9 mouse cellular contexts compared by ENCODE assay signal in genomic region chr11:97701581-97702392, GRCm38 (mm10). TPM values are rescaled to one million over a fixed set of nuclear protein-coding genes. Genes with fewer than 3 reads are reported as not detected.
DNase-seq lines count a peak whose midpoint lies in the region; ATAC-seq and TF ChIP-seq lines count a peak whose summit lies in the region.
"Had no signal": no experiment of that assay in that cellular context is flagged by ENCODE, and none has a peak within 500 bp of the region (broad histone marks: within the 10 kb centered on the region; RNA-seq: fewer than 3 reads in every experiment).

No protein-coding gene starts in this region.

- no peak for ATAC-seq in heart, embryonic 12.5 days (ENCODE audit: insufficient number of reproducible peaks, low FRiP score)
- ATAC-seq in hindbrain, embryonic 16.5 days: no peak
- no peak for ATAC-seq in midbrain, postnatal 0 days (ENCODE audit: low FRiP score)
- ATAC-seq: Patski had no signal

- TF ChIP-seq CTCF in midbrain, postnatal 0 days (IDR thresholded peaks at IDR 0.05): no peak

- peak overlapping the region; percentile 13; the same call in 1 of the 2 replicates for H3K27ac ChIP-seq in heart, embryonic 12.5 days (ENCODE audit: poor library complexity, severe bottlenecking)
- no peak overlapping the region for H3K27ac ChIP-seq in brown adipose tissue, adult 24 weeks (replicated peaks; ENCODE audit: low read depth, low read length)
- no peak overlapping the region; the same call in 1 of the 2 replicates for H3K27ac ChIP-seq in hindbrain, embryonic 16.5 days (ENCODE audit: low read depth, low read length)
- H3K27ac ChIP-seq in midbrain, postnatal 0 days (ENCODE audit: low read depth, low read length): peak overlapping the region; percentile 81

- DNase-seq in heart, postnatal 14 days: no peak
- no peak for DNase-seq in midbrain, postnatal 0 days (ENCODE audit: low spot score)
- no peak for DNase-seq in frontal cortex, postnatal 10 days (ENCODE audit: low spot score in 2 of 2)
- DNase-seq in spleen, postnatal 36 days (ENCODE audit: low spot score in 2 of 2): no peak
- no peak for DNase-seq in spleen, adult 12 weeks (ENCODE audit: low spot score)

- 53% methylated on average over 15 of the region's 15 CpGs for WGBS in heart, embryonic 12.5 days
- WGBS in hindbrain, embryonic 16.5 days: 46% methylated on average over 15 of the region's 15 CpGs
- WGBS in midbrain, postnatal 0 days: 40% methylated on average over 15 of the region's 15 CpGs

- H3K4me1 ChIP-seq in heart, embryonic 12.5 days (replicated peaks): peaks cover 44% of the 10 kb centered on the region
- H3K4me1 ChIP-seq in brown adipose tissue, adult 24 weeks (ENCODE audit: control insufficient read depth, insufficient read depth, insufficient read length, low read length): peaks cover 8% of the 10 kb centered on the region
- peaks cover 34% of the 10 kb centered on the region for H3K4me1 ChIP-seq in hindbrain, embryonic 16.5 days (ENCODE audit: control insufficient read depth, insufficient read depth, low read depth, low read length)
- peaks cover 15% of the 10 kb centered on the region for H3K4me1 ChIP-seq in midbrain, postnatal 0 days (ENCODE audit: insufficient read depth, low read length)

- H3K36me3 ChIP-seq in heart, embryonic 12.5 days: peaks cover 22% of the 10 kb centered on the region
- peaks cover 4% of the 10 kb centered on the region for H3K36me3 ChIP-seq in hindbrain, embryonic 16.5 days (ENCODE audit: control insufficient read depth, insufficient read depth, low read length)
- H3K36me3 ChIP-seq in midbrain, postnatal 0 days (ENCODE audit: insufficient read depth, low read length): peaks cover 9% of the 10 kb centered on the region

- H3K9ac ChIP-seq in heart, embryonic 12.5 days: no peak overlapping the region
- H3K9ac ChIP-seq in hindbrain, embryonic 16.5 days (ENCODE audit: low read depth, low read length): no peak overlapping the region
- 0 out of 2 replicates have a peak overlapping the region, but pooled peaks have one; percentile 4 for H3K9ac ChIP-seq in midbrain, postnatal 0 days (replicated peaks; ENCODE audit: low read length, poor library complexity, severe bottlenecking)

- peak overlapping the region; percentile 80 for H3K4me3 ChIP-seq in heart, embryonic 12.5 days
- H3K4me3 ChIP-seq in brown adipose tissue, adult 24 weeks (ENCODE audit: insufficient read depth, low read depth, low read length): peak overlapping the region; percentile 7; the same call in 1 of the 2 replicates
- peak overlapping the region; percentile 89 for H3K4me3 ChIP-seq in hindbrain, embryonic 16.5 days (ENCODE audit: low read length)
- H3K4me3 ChIP-seq in midbrain, postnatal 0 days (ENCODE audit: low read depth, low read length): peak overlapping the region; percentile 83; the same call in 1 of the 2 replicates

- H3K4me2 ChIP-seq in heart, embryonic 12.5 days: peak overlapping the region; percentile 92
- peak overlapping the region; percentile 89 for H3K4me2 ChIP-seq in hindbrain, embryonic 16.5 days (ENCODE audit: low read length)
- H3K4me2 ChIP-seq in midbrain, postnatal 0 days (ENCODE audit: low read depth, low read length, poor library complexity, severe bottlenecking): peak overlapping the region; percentile 83

- H3K27me3 ChIP-seq in heart, embryonic 12.5 days (replicated peaks): no peaks in the 10 kb centered on the region
- H3K27me3 ChIP-seq in hindbrain, embryonic 16.5 days (replicated peaks; ENCODE audit: control insufficient read depth, insufficient read depth, low read length): no peaks in the 10 kb centered on the region
- H3K27me3 ChIP-seq in midbrain, postnatal 0 days (ENCODE audit: insufficient read depth, low read length): no peaks in the 10 kb centered on the region
- H3K27me3 ChIP-seq: Patski had no signal

- H3K9me3 ChIP-seq in heart, embryonic 12.5 days (replicated peaks): no peaks in the 10 kb centered on the region
- H3K9me3 ChIP-seq in hindbrain, embryonic 16.5 days (ENCODE audit: control insufficient read depth, low read length): no peaks in the 10 kb centered on the region
- no peaks in the 10 kb centered on the region for H3K9me3 ChIP-seq in midbrain, postnatal 0 days (ENCODE audit: low read length)

- intact Hi-C loops in heart, postnatal 14 days (cut with DNase I): loop anchor here (5.0 kb wide), 1 partner anchor 286 kb away; the partner anchor contains the start of gene Plxdc1

RNA-seq across cellular contexts. Expression of gene Psmb3, which starts 1.4 kb away (rescaled TPM):
- 342 and 374 TPM in 2 replicates for polyA plus RNA-seq in heart, embryonic 12.5 days (2016; fragmentation: Nextera tagmentation; extraction: Ambion mirVana)
- total RNA-seq in heart, postnatal 14 days (2021): 100 to 1,000 TPM; 161 to 169 TPM
- 364 and 464 TPM in 2 replicates for polyA plus RNA-seq in brown adipose tissue, adult 24 weeks (2012; ENCODE audit: insufficient read depth, insufficient read length, missing spikeins)
- 422 and 438 TPM in 2 replicates for polyA plus RNA-seq in hindbrain, embryonic 16.5 days (2015; fragmentation: Nextera tagmentation; extraction: Ambion mirVana)
- total RNA-seq in midbrain, postnatal 0 days (2014; rRNA removed): 386 and 449 TPM in 2 replicates
- 473 and 491 TPM in 2 replicates for polyA plus RNA-seq in midbrain, postnatal 0 days (2015; fragmentation: Nextera tagmentation; extraction: Ambion mirVana)

RNA-seq across cellular contexts. Expression of gene Pcgf2, which starts 1.5 kb away (rescaled TPM):
- polyA plus RNA-seq in heart, embryonic 12.5 days (2016; fragmentation: Nextera tagmentation; extraction: Ambion mirVana): 11.0 and 12.3 TPM in 2 replicates
- total RNA-seq in heart, postnatal 14 days (2021): 10 to 100 TPM; 11.1 to 12.9 TPM
- 6.8 and 12.7 TPM in 2 replicates for polyA plus RNA-seq in brown adipose tissue, adult 24 weeks (2012; ENCODE audit: insufficient read depth, insufficient read length, missing spikeins)
- 15.4 and 19.2 TPM in 2 replicates for polyA plus RNA-seq in hindbrain, embryonic 16.5 days (2015; fragmentation: Nextera tagmentation; extraction: Ambion mirVana)
- total RNA-seq in midbrain, postnatal 0 days (2014; rRNA removed): 16.0 and 19.6 TPM in 2 replicates
- polyA plus RNA-seq in midbrain, postnatal 0 days (2015; fragmentation: Nextera tagmentation; extraction: Ambion mirVana): 14.2 and 16.7 TPM in 2 replicates

RNA-seq across cellular contexts. Expression of gene Cisd3, which starts 16.2 kb away (rescaled TPM):
- polyA plus RNA-seq in heart, embryonic 12.5 days (2016; fragmentation: Nextera tagmentation; extraction: Ambion mirVana): 40.5 and 44.8 TPM in 2 replicates
- total RNA-seq in heart, postnatal 14 days (2021): 100 to 1,000 TPM; 146 to 147 TPM
- 420 and 579 TPM in 2 replicates for polyA plus RNA-seq in brown adipose tissue, adult 24 weeks (2012; ENCODE audit: insufficient read depth, insufficient read length, missing spikeins)
- 37.2 and 42.4 TPM in 2 replicates for polyA plus RNA-seq in hindbrain, embryonic 16.5 days (2015; fragmentation: Nextera tagmentation; extraction: Ambion mirVana)
- total RNA-seq in midbrain, postnatal 0 days (2014; rRNA removed): 13.3 and 27.0 TPM in 2 replicates
- polyA plus RNA-seq in midbrain, postnatal 0 days (2015; fragmentation: Nextera tagmentation; extraction: Ambion mirVana): 41.5 and 45.1 TPM in 2 replicates

RNA-seq across cellular contexts. Expression of gene Mllt6, which starts 38.6 kb away (rescaled TPM):
- polyA plus RNA-seq in heart, embryonic 12.5 days (2016; fragmentation: Nextera tagmentation; extraction: Ambion mirVana): 1.8 and 2.2 TPM in 2 replicates
- 10 to 100 TPM; 58.1 to 61.7 TPM for total RNA-seq in heart, postnatal 14 days (2021)
- 10.9 and 12.9 TPM in 2 replicates for polyA plus RNA-seq in brown adipose tissue, adult 24 weeks (2012; ENCODE audit: insufficient read depth, insufficient read length, missing spikeins)
- polyA plus RNA-seq in hindbrain, embryonic 16.5 days (2015; fragmentation: Nextera tagmentation; extraction: Ambion mirVana): 3.1 and 3.3 TPM in 2 replicates
- 43.9 and 52.8 TPM in 2 replicates for total RNA-seq in midbrain, postnatal 0 days (2014; rRNA removed)
- 1.5 and 1.7 TPM in 2 replicates for polyA plus RNA-seq in midbrain, postnatal 0 days (2015; fragmentation: Nextera tagmentation; extraction: Ambion mirVana)

RNA-seq across cellular contexts. Expression of gene Pip4k2b, which starts 42.7 kb away (rescaled TPM):
- polyA plus RNA-seq in heart, embryonic 12.5 days (2016; fragmentation: Nextera tagmentation; extraction: Ambion mirVana): 1.3 and 1.4 TPM in 2 replicates
- total RNA-seq in heart, postnatal 14 days (2021): 10 to 100 TPM; 20.7 to 22.6 TPM
- 6.1 and 10.3 TPM in 2 replicates for polyA plus RNA-seq in brown adipose tissue, adult 24 weeks (2012; ENCODE audit: insufficient read depth, insufficient read length, missing spikeins)
- 3.6 and 4.4 TPM in 2 replicates for polyA plus RNA-seq in hindbrain, embryonic 16.5 days (2015; fragmentation: Nextera tagmentation; extraction: Ambion mirVana)
- 149 and 166 TPM in 2 replicates for total RNA-seq in midbrain, postnatal 0 days (2014; rRNA removed)
- polyA plus RNA-seq in midbrain, postnatal 0 days (2015; fragmentation: Nextera tagmentation; extraction: Ambion mirVana): 4.1 and 5.2 TPM in 2 replicates

Comparison
In these comparisons a context has a peak if more than half of its experiments do, and no peak if none do; other contexts are left out.
1. H3K27ac ChIP-seq: peak in heart, embryonic 12.5 days (single experiment) and midbrain, postnatal 0 days (single experiment); none in brown adipose tissue, adult 24 weeks (single experiment) and hindbrain, embryonic 16.5 days (single experiment).
2. H3K4me3 ChIP-seq: peak in every context shown above with its lines; median percentile 89 in hindbrain, embryonic 16.5 days; 83 in midbrain, postnatal 0 days; 80 in heart, embryonic 12.5 days; 7 in brown adipose tissue, adult 24 weeks.
3. Peak in every context shown above with its lines, with median percentiles within 50 percentile points of each other: H3K4me2 ChIP-seq.